Mouse (Mus musculus) splenic B cell, adult 2 months (primary cell): ENCODE data around the gene Cdon.
A peak's percentile ranks its signal among the peaks of the same experiment; 100 is the strongest.

Experiments
- DNase-seq: peaks from one replicate; pipeline ENCODE4 v3.0.0-alpha.2; 2011; ENCODE audit warnings: low read depth, low spot score
- H3K27me3 ChIP-seq: 2 replicates; pipeline ENCODE4 v1.6.1; 2012; ENCODE audit warnings: mild to moderate bottlenecking, low read length, moderate library complexity, mixed read lengths; ENCODE audit not compliant: control insufficient read depth, poor library complexity, insufficient read depth, severe bottlenecking
- H3K36me3 ChIP-seq: 2 replicates; pipeline ENCODE4 v1.6.1; 2012; ENCODE audit warnings: mild to moderate bottlenecking, low read length, moderate library complexity, mixed read lengths; ENCODE audit not compliant: control insufficient read depth, poor library complexity, insufficient read depth, severe bottlenecking

Cdon gene

DNA sequence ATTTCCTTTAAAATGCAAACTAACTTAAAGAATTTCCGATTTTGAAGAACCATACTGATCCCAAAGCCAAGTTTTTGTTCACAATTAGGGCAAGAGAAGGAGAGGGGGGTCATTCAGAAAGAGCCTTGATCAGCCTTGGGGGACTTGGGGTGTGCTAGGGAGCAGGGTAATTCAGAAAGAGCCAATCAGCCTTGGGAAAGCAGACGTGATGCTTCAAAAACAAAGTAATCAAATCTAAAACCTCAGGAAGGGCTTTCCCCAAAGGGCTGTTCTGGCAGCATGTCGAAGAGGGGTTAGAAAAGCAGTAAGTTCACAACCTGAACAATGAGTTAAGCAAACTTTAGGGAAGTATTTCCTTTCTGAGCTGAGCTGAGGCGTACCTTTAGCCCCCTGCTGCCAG is 26.0 kb downstream of the Cdon start:
- Histone ChIP-seq H3K36me3 (0 out of 2 replicates have a peak, but pooled peaks cover under 1% of the 10 kb centered on the region), H3K27me3 (no peaks in the 10 kb centered on the region)
- DNase-seq = no peak

GRCm38 (mm10) chr9:35453311-35453710 is 32.4 kb downstream of the Cdon start:
- no peak for DNase-seq
- no peaks in the 10 kb centered on the region for H3K27me3 ChIP-seq
- H3K36me3 ChIP-seq = 0 out of 2 replicates have a peak, but pooled peaks cover 3% of the 10 kb centered on the region

DNA sequence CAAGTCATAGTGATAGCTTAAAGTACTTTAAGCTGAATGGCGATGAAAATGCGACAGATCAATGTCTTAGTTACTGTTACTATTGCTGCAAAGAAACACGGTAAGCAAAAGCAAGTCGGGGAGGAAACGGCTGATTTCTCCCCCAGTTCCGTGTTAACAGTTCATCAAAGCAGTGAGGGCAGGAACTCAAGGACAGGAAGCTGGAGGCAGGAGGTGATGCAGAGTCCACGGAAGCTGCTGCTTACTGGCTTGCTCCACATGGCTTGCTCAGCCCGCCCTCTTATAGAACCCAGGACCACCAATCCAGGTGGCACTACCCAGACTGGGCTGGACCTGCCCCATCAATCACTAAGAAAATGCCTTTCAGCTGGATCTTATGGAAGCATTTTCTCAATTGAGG is 38.7 kb downstream of the Cdon start:
- no peak for DNase-seq
- Histone ChIP-seq H3K36me3 (peaks cover 3% of the 10 kb centered on the region; the same call in 1 of the 2 replicates), H3K27me3 (no peaks in the 10 kb centered on the region)

- no peak for DNase-seq
- Histone ChIP-seq H3K27me3 (no peaks in the 10 kb centered on the region), H3K36me3 (peaks cover 1% of the 10 kb centered on the region; the same call in 1 of the 2 replicates)
Observed at GRCm38 (mm10) chr9:35467264-35467817, 46.4 kb downstream of the Cdon start.

DNA sequence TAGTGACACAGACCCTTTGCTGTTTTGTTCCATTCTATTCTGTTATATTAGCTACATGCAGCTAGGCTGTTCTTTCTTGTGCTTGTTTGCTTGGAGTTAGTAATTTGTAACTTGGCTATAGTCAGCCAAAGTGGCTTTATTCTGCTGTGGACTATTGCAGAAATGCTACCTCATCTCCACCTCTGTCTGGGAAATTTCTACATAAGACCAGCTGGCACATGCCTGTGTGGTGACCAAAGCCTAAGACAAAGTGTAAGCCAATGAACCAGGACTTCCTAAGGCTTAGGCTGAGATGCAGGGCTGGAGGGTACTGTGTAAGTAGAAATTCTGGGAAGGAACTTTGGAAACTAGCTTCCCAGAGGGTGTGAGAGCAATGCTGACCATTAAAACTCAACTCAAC is 48.0 kb downstream of the Cdon start:
- no peak for DNase-seq
- Histone ChIP-seq H3K36me3 (no peaks in the 10 kb centered on the region; the same call in 1 of the 2 replicates), H3K27me3 (no peaks in the 10 kb centered on the region)

DNA sequence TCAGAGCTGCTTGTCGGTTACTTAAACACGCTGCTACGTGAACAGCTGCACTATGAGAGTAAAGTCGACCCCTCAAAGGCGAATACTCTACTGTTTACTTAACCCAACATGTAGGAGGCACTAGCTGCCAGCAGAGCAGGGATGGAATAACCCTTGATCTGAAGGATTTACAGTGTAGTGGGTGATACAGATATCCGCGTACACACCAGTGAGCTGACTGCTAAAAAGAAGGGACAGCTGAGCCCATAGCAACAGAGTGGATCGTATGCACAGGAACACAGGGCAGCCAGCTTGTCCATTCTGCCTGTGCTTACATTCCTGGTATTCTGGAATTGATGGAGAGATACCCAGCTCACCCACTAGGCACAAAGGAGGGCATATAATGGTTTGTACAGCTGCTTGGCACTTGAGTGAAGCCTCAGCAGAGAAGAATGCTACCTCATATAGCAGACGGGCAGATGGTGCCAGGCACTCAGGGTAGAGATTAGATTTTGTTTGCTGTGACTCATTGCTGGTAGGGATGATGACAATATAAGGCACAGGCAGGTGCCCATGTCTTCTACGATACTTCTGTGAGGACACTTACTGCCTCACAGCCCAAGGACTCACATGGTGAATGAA is 53.3 kb downstream of the Cdon start:
- H3K27me3 ChIP-seq = no peaks in the 10 kb centered on the region
- 0 out of 2 replicates have a peak, but pooled peaks cover 2% of the 10 kb centered on the region for H3K36me3 ChIP-seq
- no peak for DNase-seq

GRCm38 (mm10) chr9:35475394-35475793 is 54.5 kb downstream of the Cdon start:
- Histone ChIP-seq H3K36me3 (0 out of 2 replicates have a peak, but pooled peaks cover 2% of the 10 kb centered on the region), H3K27me3 (no peaks in the 10 kb centered on the region)
- DNase-seq = peak; percentile 26

- Histone ChIP-seq H3K36me3 (0 out of 2 replicates have a peak, but pooled peaks cover 2% of the 10 kb centered on the region), H3K27me3 (no peaks in the 10 kb centered on the region)
- DNase-seq = no peak
Observed at GRCm38 (mm10) chr9:35479456-35479855, 58.5 kb downstream of the Cdon start.

- 0 out of 2 replicates have a peak, but pooled peaks cover 2% of the 10 kb centered on the region for H3K36me3 ChIP-seq
- no peak for DNase-seq
- no peaks in the 10 kb centered on the region for H3K27me3 ChIP-seq
Observed at GRCm38 (mm10) chr9:35482014-35482898, 61.3 kb downstream of the Cdon start.

DNA sequence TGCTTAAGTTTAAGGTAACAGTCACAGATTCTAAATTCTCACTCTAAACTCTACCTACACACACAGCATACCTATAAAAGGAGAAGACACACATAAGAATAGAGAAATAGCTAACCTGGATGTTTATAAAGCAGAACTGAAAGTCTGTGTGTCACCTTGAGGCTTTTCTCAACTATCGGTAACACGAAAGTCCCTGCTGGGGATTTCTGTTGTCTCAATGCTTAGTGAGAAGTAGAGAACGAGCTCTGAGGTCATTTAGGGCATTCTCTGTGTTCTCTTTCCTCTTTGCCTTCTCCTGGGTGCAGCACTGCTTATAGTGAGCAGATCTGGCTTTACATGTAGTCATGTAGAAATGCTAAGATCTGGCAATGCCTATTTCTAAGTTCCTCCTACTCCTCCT is 63.0 kb downstream of the Cdon start:
- no peaks in the 10 kb centered on the region for H3K27me3 ChIP-seq
- peak; percentile 80 for DNase-seq
- no peaks in the 10 kb centered on the region for H3K36me3 ChIP-seq

DNA sequence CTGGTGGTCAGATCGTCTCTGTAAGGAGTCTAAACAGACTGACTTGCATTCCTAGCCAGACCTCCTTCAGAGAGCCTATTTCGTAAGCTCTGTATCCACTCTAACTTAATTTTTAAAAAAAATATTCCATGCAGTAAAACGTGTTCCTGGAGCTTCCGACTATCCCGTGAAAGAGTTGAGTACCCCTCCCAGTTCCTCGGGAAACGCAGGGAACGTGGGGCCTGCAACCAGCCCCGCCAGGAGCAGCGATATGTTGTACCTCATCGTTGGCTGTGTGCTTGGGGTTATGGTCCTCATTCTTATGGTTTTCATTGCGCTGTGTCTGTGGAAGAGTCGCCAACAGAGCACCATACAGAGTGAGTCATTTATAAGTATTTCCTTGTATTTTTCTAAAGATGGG is 65.7 kb downstream of the Cdon start:
- no peaks in the 10 kb centered on the region for H3K27me3 ChIP-seq
- no peak for DNase-seq
- no peaks in the 10 kb centered on the region for H3K36me3 ChIP-seq

DNA sequence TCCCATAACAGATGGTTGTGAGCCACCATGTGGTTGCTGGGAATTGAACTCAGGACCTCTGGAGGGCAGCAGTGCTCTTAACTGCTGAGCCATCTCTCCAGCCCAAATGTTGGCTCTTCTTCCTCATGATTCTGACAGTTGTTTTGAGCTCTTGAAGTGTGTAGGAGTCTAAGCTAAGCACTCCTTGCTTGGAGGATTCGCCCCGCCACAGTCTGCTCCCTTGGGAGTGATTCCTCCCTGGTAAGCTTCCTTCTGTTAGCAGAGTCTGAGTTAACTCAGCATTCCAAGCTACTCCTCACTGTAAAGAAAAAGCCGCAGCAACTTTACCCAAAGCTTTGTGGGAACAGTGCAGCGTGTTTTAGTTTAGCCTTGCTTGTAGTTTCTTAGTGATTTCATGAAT is 67.6 kb downstream of the Cdon start:
- no peaks in the 10 kb centered on the region for H3K36me3 ChIP-seq
- H3K27me3 ChIP-seq = no peaks in the 10 kb centered on the region
- no peak for DNase-seq

DNA sequence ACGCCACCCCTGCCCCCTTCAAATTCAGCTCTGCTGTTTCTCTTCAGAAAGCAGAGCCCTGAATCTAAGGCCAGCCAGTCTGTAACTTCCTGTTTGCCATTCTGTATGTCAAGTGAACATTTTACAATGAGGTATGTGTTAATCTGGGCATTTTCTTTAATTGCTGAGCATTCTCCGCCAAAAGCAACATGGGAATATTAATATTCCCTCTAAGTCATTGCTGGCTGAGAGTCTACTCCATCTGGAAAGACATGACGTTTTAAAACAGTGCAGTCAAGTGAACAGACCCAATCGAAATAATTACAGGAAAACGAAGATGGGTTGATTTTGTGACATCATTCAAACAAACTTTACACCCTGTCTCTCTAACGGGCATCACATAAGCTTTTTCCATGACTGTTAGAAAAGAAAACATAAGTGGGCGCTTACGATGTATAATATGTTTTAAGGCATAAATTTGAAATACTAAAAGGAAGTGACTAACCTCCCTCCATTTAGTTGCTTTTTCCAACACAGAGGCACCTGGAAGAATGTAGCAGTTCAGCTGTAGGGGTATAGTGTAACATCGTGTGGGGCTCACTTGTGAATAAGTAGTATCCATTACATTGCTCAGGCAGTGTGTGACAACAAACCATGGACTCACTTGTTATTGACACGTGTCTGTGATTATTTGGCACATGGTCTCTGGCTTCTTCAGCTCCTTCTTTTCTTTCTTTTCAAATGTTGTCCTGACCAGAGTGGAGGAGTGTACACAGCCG is 70.4 kb downstream of the Cdon start:
- Histone ChIP-seq H3K36me3 (no peaks in the 10 kb centered on the region), H3K27me3 (no peaks in the 10 kb centered on the region)
- peak; percentile 14 for DNase-seq

- H3K36me3 ChIP-seq = no peaks in the 10 kb centered on the region
- no peaks in the 10 kb centered on the region for H3K27me3 ChIP-seq
- DNase-seq = no peak
Observed at GRCm38 (mm10) chr9:35493033-35493732, 72.3 kb downstream of the Cdon start.
